Mouse (Mus musculus) activated CD4-positive, CD25-positive, alpha-beta regulatory T cell, adult 4 months (primary cell): Measurements from ENCODE around the gene Stpg3. TPM values are rescaled to one million over a fixed set of nuclear protein-coding genes. Genes with fewer than 3 reads are reported as not detected.
A peak's percentile ranks its signal among the peaks of the same experiment; 100 is the strongest.
"Not testable (repeated sequence)": the region's sequence is repeated elsewhere in the genome, so short reads cannot be mapped to it uniquely, and the experiment has no call there.

ENCODE experiments used
- ATAC-seq: one replicate; pipeline ENCODE4 v1.8.0; 2017
- polyA plus RNA-seq, 2 experiments: library from polyadenylated mRNA; unstranded; fragments of 100-300 nt; shearing (Covaris generic); gene quantifications; one replicate each; pipeline ENCODE4 v1.2.1; 2017

Gene Stpg3
- polyA plus RNA-seq, result not detected

- no peak for ATAC-seq
These were observed at the start of gene Stpg3 for GRCm38 (mm10) chr2:25214444-25214843. TSS of gene Stpg3 (minus strand) at chr2:25214637.

GRCm38 (mm10) chr2:25263623-25264285, 49.3 kb upstream of the Stpg3 start:
- ATAC-seq, result no peak

GRCm38 (mm10) chr2:25262795-25263622, 48.6 kb upstream of the Stpg3 start:
- ATAC-seq, result peak; percentile 40

GRCm38 (mm10) chr2:25262291-25262767, 47.9 kb upstream of the Stpg3 start, which contains the start of gene Tprn:
TSS of gene Tprn (plus strand) at chr2:25262618.
- peak; percentile 96 for ATAC-seq

- peak; percentile 8 for ATAC-seq
These were observed 47.4 kb upstream of the Stpg3 start for GRCm38 (mm10) chr2:25261870-25262269.

- ATAC-seq, result no peak
These were observed 44.5 kb upstream of the Stpg3 start for GRCm38 (mm10) chr2:25258887-25259286.

- ATAC-seq, result not testable (repeated sequence)
These were observed 42.8 kb upstream of the Stpg3 start for GRCm38 (mm10) chr2:25257250-25257649.

GRCm38 (mm10) chr2:25256443-25257109, 42.1 kb upstream of the Stpg3 start:
- ATAC-seq, result not testable (repeated sequence)

- ATAC-seq, result peak; percentile 78
These were observed 40.9 kb upstream of the Stpg3 start, which contains the start of gene Tmem203 for GRCm38 (mm10) chr2:25255284-25255779. TSS of gene Tmem203 (plus strand) at chr2:25255439.

GRCm38 (mm10) chr2:25252331-25252730, 37.9 kb upstream of the Stpg3 start:
- ATAC-seq, result no peak

- no peak for ATAC-seq
These were observed 32.0 kb upstream of the Stpg3 start, which contains the start of gene AL732309.1 for GRCm38 (mm10) chr2:25246183-25247072. TSS of gene AL732309.1 (minus strand) at chr2:25246863.

GRCm38 (mm10) chr2:25244144-25244543, 29.7 kb upstream of the Stpg3 start:
- ATAC-seq, result no peak

- ATAC-seq, result no peak
These were observed 28.9 kb upstream of the Stpg3 start for GRCm38 (mm10) chr2:25243342-25243741.

- ATAC-seq, result peak; percentile 67
These were observed 27.7 kb upstream of the Stpg3 start, which contains the start of the genes Rnf208 and Cysrt1 for GRCm38 (mm10) chr2:25242101-25242506. TSS of gene Rnf208 (plus strand) at chr2:25242255. TSS of gene Cysrt1 (minus strand) at chr2:25242452.

GRCm38 (mm10) chr2:25241438-25241775, 27.0 kb upstream of the Stpg3 start:
- peak; percentile 42 for ATAC-seq

- peak; percentile 33 for ATAC-seq
These were observed 26.4 kb upstream of the Stpg3 start for GRCm38 (mm10) chr2:25240723-25241437.

GRCm38 (mm10) chr2:25240310-25240709, 25.9 kb upstream of the Stpg3 start:
- no peak for ATAC-seq

GRCm38 (mm10) chr2:25239766-25240165, 25.3 kb upstream of the Stpg3 start:
- no peak for ATAC-seq

- no peak for ATAC-seq
These were observed 23.7 kb upstream of the Stpg3 start for GRCm38 (mm10) chr2:25238106-25238505.

GRCm38 (mm10) chr2:25237522-25237921, 23.1 kb upstream of the Stpg3 start:
- no peak for ATAC-seq

GRCm38 (mm10) chr2:25236614-25237013, 22.2 kb upstream of the Stpg3 start, which contains the start of gene Rnf224:
TSS of gene Rnf224 (minus strand) at chr2:25236787.
- no peak for ATAC-seq
